Mouse (Mus musculus) layer of hippocampus, postnatal 14 days (tissue): ENCODE results near the gene Dcun1d5. TPM values are rescaled to one million over a fixed set of nuclear protein-coding genes. Genes with fewer than 3 reads are reported as not detected.

Source experiments
- total RNA-seq, 2 experiments: library from RNA; stranded (reverse); gene quantifications; 2 replicates each; pipeline ENCODE4 v1.2.3; 2021

Gene Dcun1d5
- total RNA-seq, 2 experiments from 2014 or later, result 77.2 to 86.4 TPM

Other genes with a start within 250 kb of the Dcun1d5 start
- gene Dync2h1, start 74 bp upstream of the Dcun1d5 start, total RNA-seq, result 10 to 100 TPM; 25.8 to 28.0 TPM
- not detected for gene Mmp13, start 88.0 kb downstream of the Dcun1d5 start, total RNA-seq
- gene Mmp12, start 159.9 kb downstream of the Dcun1d5 start, total RNA-seq, result not detected
- not detected for gene Mmp1b, start 203.5 kb downstream of the Dcun1d5 start, total RNA-seq